Mouse (Mus musculus) midbrain, embryonic 16.5 days (tissue): ENCODE results near the gene Ablim1. TPM values are rescaled to one million over a fixed set of nuclear protein-coding genes. Genes with fewer than 3 reads are reported as not detected.
A peak's percentile ranks its signal among the peaks of the same experiment; 100 is the strongest.

ENCODE experiments used
- ATAC-seq: fragments of 200-750 bp; cut with Nextera tagmentation; 2 replicates; pipeline ENCODE4 v1.8.0; 2017; ENCODE audit warnings: moderate TSS enrichment
- H3K27ac ChIP-seq: fragments of 300-500 bp; sonication (generic); 2 replicates; pipeline ENCODE4 v1.5.1; 2014; ENCODE audit warnings: mild to moderate bottlenecking, low read length, mixed read lengths
- H3K27me3 ChIP-seq: fragments of 300-500 bp; sonication (generic); 2 replicates; pipeline ENCODE4 v1.6.1; 2014; ENCODE audit warnings: low read depth, low read length, mixed read lengths; ENCODE audit not compliant: control insufficient read depth, insufficient read depth
- H3K36me3 ChIP-seq: fragments of 300-500 bp; sonication (generic); 2 replicates; pipeline ENCODE4 v1.6.1; 2014; ENCODE audit warnings: mild to moderate bottlenecking, low read length, moderate library complexity, mixed read lengths; ENCODE audit not compliant: control insufficient read depth, insufficient read depth
- H3K4me1 ChIP-seq: fragments of 300-500 bp; sonication (generic); 2 replicates; pipeline ENCODE4 v1.6.1; 2014; ENCODE audit warnings: mild to moderate bottlenecking, low read length, mixed read lengths; ENCODE audit not compliant: control insufficient read depth, insufficient read depth
- H3K4me2 ChIP-seq: fragments of 300-500 bp; sonication (generic); 2 replicates; pipeline ENCODE4 v1.6.1; 2014; ENCODE audit warnings: mild to moderate bottlenecking, low read length, mixed read lengths
- H3K4me3 ChIP-seq: fragments of 300-500 bp; sonication (generic); 2 replicates; pipeline ENCODE4 v1.5.1; 2014; ENCODE audit warnings: low read depth, mild to moderate bottlenecking, low read length, moderate library complexity, mixed read lengths
- H3K9ac ChIP-seq: fragments of 300-500 bp; sonication (generic); 2 replicates; pipeline ENCODE4 v1.6.1; 2014; ENCODE audit warnings: low read depth, low read length, mixed read lengths
- H3K9me3 ChIP-seq: fragments of 300-500 bp; sonication (generic); replicated peaks from 2 replicates; pipeline ENCODE4 v1.6.1; 2014; ENCODE audit warnings: mild to moderate bottlenecking, low read length, mixed read lengths; ENCODE audit not compliant: control insufficient read depth, poor library complexity, severe bottlenecking
- WGBS: fragments of 180-500 bp; shearing (Covaris S2); extraction: QIAGEN DNeasy Blood & Tissue Kit; methylation state at CpG from one replicate; pipeline ENCODE4 v1.1.7; 2014; 5-methylcytosine and 5-hydroxymethylcytosine counted together
- polyA plus RNA-seq: library from polyadenylated mRNA; unstranded; fragments of >200 nt; fragmentation: Nextera tagmentation; extraction: Ambion mirVana; gene quantifications from 2 replicates; pipeline ENCODE4 v1.2.1, GENCODE M21; 2015

The Ablim1 gene
- polyA plus RNA-seq, 1 experiment from 2014 or later = 66.2 TPM

DNA sequence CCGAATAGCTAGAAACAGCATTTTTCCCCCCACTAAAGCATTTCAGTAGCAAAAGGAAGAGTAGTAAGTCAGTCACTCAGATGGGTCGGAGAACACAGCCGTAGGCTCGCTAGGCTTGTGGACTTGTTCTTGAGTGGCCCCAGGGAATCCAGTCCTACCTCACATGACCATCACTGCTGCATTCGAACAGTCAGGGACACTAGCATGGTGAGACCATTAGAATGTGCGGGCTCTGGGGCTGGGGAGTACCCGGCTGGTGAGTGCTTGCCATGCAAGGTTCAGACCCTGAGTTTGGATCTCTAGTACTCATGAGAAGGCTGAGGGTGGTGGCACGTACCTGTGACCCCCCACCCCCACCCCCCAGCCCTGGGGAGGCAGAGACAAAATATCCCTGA is 296.9 kb downstream of the Ablim1 start:
- H3K9me3 ChIP-seq = no peaks in the 10 kb centered on the region
- no peaks in the 10 kb centered on the region for H3K36me3 ChIP-seq
- no peak for ATAC-seq
- no peaks in the 10 kb centered on the region; the same call in none of the 2 replicates for H3K4me1 ChIP-seq
- no peak overlapping the region for H3K4me2 ChIP-seq
- H3K27me3 ChIP-seq = no peaks in the 10 kb centered on the region
- no peak overlapping the region for H3K4me3 ChIP-seq
- no peak overlapping the region for H3K27ac ChIP-seq
- no peak overlapping the region for H3K9ac ChIP-seq
- WGBS = 80% methylated on average over 8 of the region's 8 CpGs

DNA sequence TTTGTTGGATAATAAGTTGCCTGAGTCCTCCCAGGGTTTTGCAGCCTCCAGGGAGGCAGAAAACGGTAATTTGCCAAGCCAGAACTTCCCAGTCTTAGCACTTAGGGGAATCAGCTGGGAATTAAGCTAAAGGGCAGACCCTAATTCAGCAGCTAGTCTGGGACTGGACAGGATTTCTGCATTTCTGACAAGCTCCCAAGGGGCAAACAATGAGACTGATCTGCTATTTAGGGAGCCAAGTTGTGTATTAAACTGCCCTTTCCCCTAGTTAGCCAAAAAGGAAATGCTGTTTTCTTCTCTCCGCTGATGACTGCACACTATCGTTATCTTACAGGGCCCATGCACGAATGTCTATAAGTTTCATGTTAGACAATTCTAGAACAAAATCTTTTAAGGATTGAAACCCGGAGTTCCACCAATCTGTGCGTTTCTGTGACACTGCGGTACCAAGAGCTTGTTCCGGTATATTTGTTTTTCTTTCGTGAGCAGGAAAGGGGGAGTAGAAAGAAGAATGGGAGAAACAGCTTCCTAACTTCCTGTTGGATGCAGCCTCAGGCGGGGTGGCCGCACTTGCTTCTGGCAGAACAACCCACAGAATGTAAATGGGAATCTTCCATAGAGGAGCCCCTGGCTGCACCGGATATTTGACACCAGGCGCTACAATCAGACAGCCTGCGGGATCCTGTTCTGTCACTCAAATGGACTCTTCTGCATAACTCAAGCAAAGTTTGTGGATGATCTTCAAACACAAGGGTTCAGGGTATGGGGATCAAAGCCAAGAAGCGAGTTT is 297.5 kb downstream of the Ablim1 start:
- H3K4me3 ChIP-seq = no peak overlapping the region

DNA sequence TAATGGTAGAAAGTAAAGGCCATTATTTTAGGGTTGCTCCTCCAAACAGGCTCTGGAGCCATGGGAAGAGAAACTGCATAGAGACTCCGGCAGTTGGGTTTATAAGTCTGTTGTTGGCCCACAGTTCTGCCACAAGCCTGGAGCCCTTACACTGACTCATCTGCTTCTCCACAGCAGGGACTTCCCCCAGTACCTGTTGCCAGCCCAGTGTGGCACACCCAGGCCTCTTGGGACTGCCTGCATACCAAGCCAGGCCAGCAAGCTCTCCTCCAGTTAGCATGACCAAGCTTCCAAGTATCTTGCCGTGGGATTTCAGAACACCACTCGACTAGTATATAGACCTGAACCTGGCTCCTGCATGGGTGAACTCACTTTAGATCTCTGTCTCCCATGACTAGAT is 299.9 kb downstream of the Ablim1 start:
- H3K27me3 ChIP-seq = no peaks in the 10 kb centered on the region
- H3K9me3 ChIP-seq = no peaks in the 10 kb centered on the region
- 88% methylated on average over 3 of the region's 3 CpGs for WGBS
- H3K27ac ChIP-seq = no peak overlapping the region
- H3K4me2 ChIP-seq = no peak overlapping the region
- ATAC-seq = no peak
- no peaks in the 10 kb centered on the region; the same call in none of the 2 replicates for H3K4me1 ChIP-seq
- H3K36me3 ChIP-seq = no peaks in the 10 kb centered on the region
- H3K9ac ChIP-seq = no peak overlapping the region
- no peak overlapping the region for H3K4me3 ChIP-seq

More for the DNA sequence above, 297.5 kb downstream of the Ablim1 start:
- Histone ChIP-seq H3K36me3 (no peaks in the 10 kb centered on the region), H3K4me2 (no peak overlapping the region), H3K27ac (peak overlapping the region; percentile 33; the same call in 1 of the 2 replicates), H3K4me1 (no peaks in the 10 kb centered on the region; the same call in none of the 2 replicates), H3K27me3 (no peaks in the 10 kb centered on the region), H3K9me3 (no peaks in the 10 kb centered on the region), H3K9ac (no peak overlapping the region)
- ATAC-seq = no peak
- 49% methylated on average over 15 of the region's 15 CpGs for WGBS

DNA sequence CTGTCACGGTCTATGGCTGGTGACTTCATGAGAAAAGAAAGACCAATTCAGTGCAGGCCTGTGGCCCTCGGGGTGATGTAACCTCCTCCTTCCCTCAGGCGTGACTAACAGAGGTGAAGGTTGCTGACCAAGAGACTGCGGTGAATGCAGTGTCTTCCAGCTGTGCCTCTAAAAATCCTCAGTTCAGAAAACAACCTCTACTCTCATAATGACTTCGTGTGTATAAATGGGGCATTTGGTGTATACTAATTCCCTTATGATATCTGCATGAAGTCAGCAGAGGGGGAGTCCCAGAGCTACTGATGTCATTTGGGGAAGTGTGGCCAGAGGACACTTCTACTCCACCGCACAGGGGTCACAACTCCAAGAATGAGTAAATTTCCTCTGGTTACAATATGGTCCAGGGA is 301.4 kb downstream of the Ablim1 start:
- Histone ChIP-seq H3K9ac (no peak overlapping the region), H3K9me3 (no peaks in the 10 kb centered on the region), H3K36me3 (no peaks in the 10 kb centered on the region), H3K4me2 (no peak overlapping the region), H3K4me1 (peaks cover 1% of the 10 kb centered on the region), H3K27me3 (peaks cover 4% of the 10 kb centered on the region; the same call in 1 of the 2 replicates), H3K27ac (no peak overlapping the region), H3K4me3 (no peak overlapping the region)
- WGBS = 40% methylated on average over 5 of the region's 6 CpGs
- no peak for ATAC-seq

DNA sequence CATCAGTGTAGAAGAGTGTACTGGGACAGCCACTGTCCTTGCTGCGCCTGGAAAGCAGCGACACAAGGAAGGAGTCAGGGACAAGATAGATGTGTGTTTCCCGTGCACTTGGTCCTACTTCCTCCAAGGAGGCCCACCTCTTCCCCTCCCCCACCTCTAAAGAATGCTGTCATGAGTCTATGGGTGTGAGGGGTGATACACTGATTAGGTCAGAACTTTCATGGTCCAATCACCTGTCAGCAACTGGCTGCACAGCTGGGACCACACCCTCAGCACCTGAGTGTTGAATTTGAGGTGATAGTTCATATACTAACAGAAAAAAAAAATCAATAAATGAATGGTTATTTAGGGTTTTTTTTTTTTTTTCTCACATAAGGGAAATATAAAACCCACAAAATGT is 302.7 kb downstream of the Ablim1 start:
- H3K27me3 ChIP-seq = peaks cover 10% of the 10 kb centered on the region
- WGBS = 81% methylated on average over 3 of the region's 3 CpGs
- H3K4me2 ChIP-seq = no peak overlapping the region
- H3K36me3 ChIP-seq = no peaks in the 10 kb centered on the region
- H3K27ac ChIP-seq = no peak overlapping the region
- no peaks in the 10 kb centered on the region for H3K9me3 ChIP-seq
- H3K9ac ChIP-seq = no peak overlapping the region
- no peak overlapping the region for H3K4me3 ChIP-seq
- no peak for ATAC-seq
- peaks cover 8% of the 10 kb centered on the region for H3K4me1 ChIP-seq

DNA sequence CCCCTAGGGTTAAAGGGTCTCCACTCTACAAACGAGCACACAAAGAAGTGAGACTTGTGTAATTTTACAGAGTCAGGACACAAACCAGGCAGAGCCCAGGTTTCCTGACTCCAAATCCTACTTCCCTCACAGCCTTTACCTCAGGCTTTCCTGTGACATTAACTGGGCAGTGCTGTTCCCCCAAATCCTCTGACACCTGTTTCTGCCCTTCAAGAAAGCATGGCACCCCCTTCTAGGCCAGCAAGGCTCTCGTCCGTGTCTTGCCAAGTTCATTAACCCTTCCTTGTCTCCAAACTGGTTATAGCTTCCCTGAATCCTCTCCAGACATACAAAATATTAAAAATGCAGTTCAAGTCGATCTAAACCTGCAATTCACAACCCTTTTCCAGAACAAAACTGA is 304.7 kb downstream of the Ablim1 start:
- no peaks in the 10 kb centered on the region for H3K36me3 ChIP-seq
- no peak overlapping the region for H3K4me3 ChIP-seq
- no peak overlapping the region for H3K27ac ChIP-seq
- H3K9ac ChIP-seq = no peak overlapping the region
- 42% methylated on average over 4 of the region's 4 CpGs for WGBS
- ATAC-seq = no peak
- H3K9me3 ChIP-seq = no peaks in the 10 kb centered on the region
- H3K4me2 ChIP-seq = no peak overlapping the region
- H3K4me1 ChIP-seq = peaks cover 8% of the 10 kb centered on the region
- peaks cover 10% of the 10 kb centered on the region for H3K27me3 ChIP-seq

DNA sequence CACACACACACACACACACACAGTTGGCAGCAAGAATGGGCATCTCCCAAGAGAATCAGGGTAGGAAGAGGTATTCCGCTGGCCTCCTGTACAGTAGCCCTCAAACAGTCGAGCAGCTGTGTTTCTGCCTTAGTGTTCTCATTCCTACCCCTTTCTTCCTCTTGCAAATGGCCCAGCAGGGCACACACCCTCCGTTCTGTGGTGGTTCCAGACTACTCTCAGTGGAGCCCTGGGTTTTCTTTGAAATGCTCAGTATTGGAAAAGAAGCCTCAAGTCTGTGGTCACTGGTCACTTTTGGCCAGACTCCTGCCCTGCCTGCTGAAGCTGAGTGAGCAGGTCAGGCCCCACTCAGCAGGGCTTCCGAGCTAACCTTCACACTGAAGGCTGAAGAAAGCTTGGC is 305.1 kb downstream of the Ablim1 start:
- no peaks in the 10 kb centered on the region for H3K9me3 ChIP-seq
- no peak for ATAC-seq
- H3K36me3 ChIP-seq = no peaks in the 10 kb centered on the region
- H3K4me3 ChIP-seq = no peak overlapping the region
- no peak overlapping the region for H3K9ac ChIP-seq
- H3K27me3 ChIP-seq = peaks cover 10% of the 10 kb centered on the region
- H3K4me1 ChIP-seq = peaks cover 8% of the 10 kb centered on the region
- no peak overlapping the region for H3K4me2 ChIP-seq
- 47% methylated on average over 4 of the region's 4 CpGs for WGBS
- no peak overlapping the region for H3K27ac ChIP-seq

DNA sequence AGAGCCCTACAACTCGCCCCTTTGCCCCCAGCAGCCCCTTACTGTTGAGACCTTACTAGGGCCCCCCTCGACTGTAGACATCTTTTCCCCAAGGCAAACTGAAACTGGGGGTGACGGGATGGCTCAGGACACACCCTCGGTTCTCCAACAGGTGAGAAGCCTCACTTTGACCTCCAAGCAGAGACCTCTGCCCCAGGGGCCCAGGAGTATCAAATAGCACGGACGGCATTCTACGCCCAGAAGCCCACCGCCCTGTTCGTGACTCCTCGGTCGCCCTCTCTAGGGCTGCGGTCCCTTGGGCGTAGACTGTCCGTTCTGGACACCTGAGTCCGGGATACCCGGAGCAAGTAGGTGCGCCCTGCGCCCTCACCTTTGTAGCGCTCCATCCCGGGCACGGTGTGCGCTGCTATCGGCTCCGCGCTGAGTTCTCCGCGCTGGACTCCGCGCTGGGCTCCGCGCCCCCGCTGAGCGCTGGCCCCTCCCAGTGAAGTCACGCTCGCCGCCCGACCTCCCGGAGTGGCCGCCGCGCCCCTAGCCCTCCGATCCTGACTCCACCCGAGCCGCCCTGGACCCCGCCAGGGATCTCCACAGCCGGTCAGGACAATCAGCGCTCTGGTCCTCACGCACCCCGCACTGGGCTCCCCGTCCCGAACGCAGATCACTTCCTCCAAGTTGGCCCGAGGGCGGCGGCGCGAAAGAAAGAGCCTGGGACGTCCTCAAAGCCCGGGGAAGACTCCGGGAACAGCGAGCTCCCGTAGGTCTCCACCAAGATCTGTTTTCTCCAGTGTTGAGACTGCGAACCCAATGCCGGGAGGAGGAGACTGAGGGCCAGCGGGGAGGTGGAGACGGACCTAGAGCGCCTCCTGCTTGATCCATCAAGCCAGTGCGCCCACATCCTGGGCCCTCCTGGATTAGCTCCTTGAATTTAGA is 306.7 kb downstream of the Ablim1 start, which contains the start of gene Afap1l2:
Gene Afap1l2 (minus strand): TSS at position 448 of the 930 bp plus-strand sequence.
- H3K9ac ChIP-seq = peak within 1 kb of the TSS; percentile 54
- no peak within 1 kb of the TSS for H3K27ac ChIP-seq
- WGBS = 2% methylated on average over 67 of the region's 68 CpGs

More for the DNA sequence above, 306.7 kb downstream of the Ablim1 start, which contains the start of gene Afap1l2:
- no peaks in the 10 kb centered on the region for H3K36me3 ChIP-seq
- peak within 1 kb of the TSS; percentile 93 for H3K4me2 ChIP-seq
- ATAC-seq = peak; percentile 44; the same call in 1 of the 2 replicates
- peaks cover 10% of the 10 kb centered on the region for H3K27me3 ChIP-seq
- H3K9me3 ChIP-seq = no peaks in the 10 kb centered on the region
- peak within 1 kb of the TSS; percentile 47 for H3K4me3 ChIP-seq
- peaks cover 8% of the 10 kb centered on the region for H3K4me1 ChIP-seq
